ENCODE assay signal across 9 mouse cellular contexts in the genomic region with DNA sequence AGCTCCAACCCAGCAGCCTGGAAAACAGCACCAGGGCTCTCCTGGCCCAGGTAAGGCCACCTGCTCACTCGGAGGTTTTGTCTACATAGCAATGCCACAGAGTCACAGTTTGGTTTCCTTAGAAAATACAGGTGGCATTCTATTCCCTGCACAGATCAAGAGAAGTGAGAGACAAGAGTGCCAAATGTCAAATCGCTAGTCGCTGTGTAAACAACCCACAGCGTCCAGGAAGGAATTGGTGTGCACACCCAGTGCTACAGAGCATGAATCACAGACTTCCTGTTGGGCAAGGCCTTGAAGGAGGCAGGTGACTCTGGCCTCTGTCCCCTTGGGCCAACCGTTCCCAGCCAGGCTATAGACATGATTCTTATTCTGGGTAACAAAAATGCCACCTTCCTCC.
DNase-seq lines count a peak whose midpoint lies in the region; TF ChIP-seq lines count a peak whose summit lies in the region.
"Had no signal": no experiment of that assay in that cellular context is flagged by ENCODE, and none has a peak within 500 bp of the region (broad histone marks: within the 10 kb centered on the region; RNA-seq: fewer than 3 reads in every experiment).

No protein-coding gene starts in this region.

- no peak overlapping the region for H3K4me3 ChIP-seq in lung, adult 2 months (replicated peaks; ENCODE audit: extremely low read depth, low read depth, low read length)
- H3K4me3 ChIP-seq in thymus, adult 2 months (ENCODE audit: control insufficient read depth, insufficient read depth, low read length): no peak overlapping the region
- H3K4me3 ChIP-seq: embryonic facial prominence, embryonic 12.5 days had no signal

- H3K4me1 ChIP-seq in lung, adult 2 months (ENCODE audit: control insufficient read depth, insufficient read depth, low read length): peaks cover 23% of the 10 kb centered on the region
- H3K4me1 ChIP-seq in thymus, adult 2 months (replicated peaks; ENCODE audit: control insufficient read depth, insufficient read depth, low read length): no peaks in the 10 kb centered on the region

- no peaks in the 10 kb centered on the region for H3K36me3 ChIP-seq in thymus, adult 2 months (ENCODE audit: control insufficient read depth, insufficient read depth, low read length)
- H3K36me3 ChIP-seq: embryonic facial prominence, embryonic 12.5 days had no signal

- H3K27me3 ChIP-seq in thymus, adult 2 months (ENCODE audit: control insufficient read depth, insufficient read depth, low read length): no peaks in the 10 kb centered on the region
- H3K27me3 ChIP-seq: embryonic facial prominence, embryonic 12.5 days had no signal

- peak; percentile 78 for DNase-seq in 416B (ENCODE audit: low read depth)
- peak; percentile 41 to 46 for DNase-seq in adrenal gland, postnatal 36 days
- peak; percentile 52 for DNase-seq in heart, postnatal 25 days (ENCODE audit: low spot score)
- peak; percentile 63 for DNase-seq in lung, adult 2 months
- no peak for DNase-seq in thymus, adult 2 months
- DNase-seq in cerebellum, postnatal 4 days (ENCODE audit: low spot score in 2 of 2): no peak
- DNase-seq in left cerebral cortex, postnatal 25 days (ENCODE audit: low spot score in 2 of 2): no peak
- DNase-seq in thymus, postnatal 10 days (ENCODE audit: low spot score in 2 of 2): no peak

- intact Hi-C loops in heart, postnatal 25 days (cut with DNase I): no loop called here
- intact Hi-C loops in left cerebral cortex, postnatal 25 days (cut with DNase I): no loop called here

- no peak for TF ChIP-seq POLR2A in lung, adult 2 months (IDR thresholded peaks at IDR 0.05; ENCODE audit: borderline replicate concordance, extremely low read depth, low read depth, low read length)
- TF ChIP-seq POLR2A in thymus, adult 2 months (IDR thresholded peaks at IDR 0.05; ENCODE audit: control insufficient read depth, extremely low read depth, insufficient read depth, low read length, poor library complexity): no peak

- no peak for TF ChIP-seq CTCF in lung, adult 2 months (IDR thresholded peaks at IDR 0.05; ENCODE audit: insufficient read depth, low read length)
- TF ChIP-seq CTCF in thymus, adult 2 months (IDR thresholded peaks at IDR 0.05; ENCODE audit: borderline replicate concordance, control insufficient read depth, extremely low read depth, insufficient read depth, low read length, poor library complexity): no peak

- no peak overlapping the region for H3K27ac ChIP-seq in thymus, adult 2 months (ENCODE audit: control insufficient read depth, insufficient read depth, low read length)
- H3K27ac ChIP-seq: embryonic facial prominence, embryonic 12.5 days had no signal

- WGBS in lung, adult 2 months: 8% methylated on average over 5 of the region's 5 CpGs
- 9% methylated on average over 5 of the region's 5 CpGs for WGBS in thymus, adult 2 months

Comparison
In these comparisons a context has a peak if more than half of its experiments do, and no peak if none do; other contexts are left out.
1. DNase-seq: peak in 416B (single experiment), adrenal gland, postnatal 36 days (2 of 2), heart, postnatal 25 days (single experiment) and lung, adult 2 months (single experiment); none in thymus, adult 2 months (single experiment), cerebellum, postnatal 4 days (0 of 2), left cerebral cortex, postnatal 25 days (0 of 2) and thymus, postnatal 10 days (0 of 2).